Mouse (Mus musculus): ENCODE data around the gene Zkscan16. TPM values are rescaled to one million over a fixed set of nuclear protein-coding genes. Genes with fewer than 3 reads are reported as not detected.

Gene Zkscan16
- total and polyA plus RNA-seq, 2 experiments from 2014 or later, result 0.05 TPM; not detected in 1

GRCm38 (mm10) chr4:58913336-58914026 lies 29.9 kb upstream of the Zkscan16 start:
- H3K9ac ChIP-seq (replicated peaks; ENCODE audit: low read depth, low read length), result no peak overlapping the region
- TF ChIP-seq CTCF (IDR thresholded peaks at IDR 0.05; ENCODE audit: low read depth) (no peak), EP300 (IDR thresholded peaks at IDR 0.05; ENCODE audit: low read depth) (no peak)
- no peaks in the 10 kb centered on the region for H3K36me3 ChIP-seq (replicated peaks; ENCODE audit: control insufficient read depth, insufficient read depth, low read length)
- H3K4me2 ChIP-seq (ENCODE audit: low read depth, low read length), result peak overlapping the region; percentile 66; the same call in 1 of the 2 replicates
- H3K27me3 ChIP-seq (ENCODE audit: control insufficient read depth, insufficient read depth, low read length), result no peaks in the 10 kb centered on the region
- ATAC-seq (ENCODE audit: insufficient read depth, low read depth) (no peak), DNase-seq (ENCODE audit: low spot score) (no peak)
- H3K9me3 ChIP-seq (replicated peaks; ENCODE audit: control insufficient read depth, low read length), result no peaks in the 10 kb centered on the region
- peaks cover 12% of the 10 kb centered on the region; the same call in 1 of the 2 replicates for H3K4me1 ChIP-seq (ENCODE audit: control insufficient read depth, insufficient read depth)
- H3K4me3 ChIP-seq (ENCODE audit: low read depth, low read length), result no peak overlapping the region
- WGBS, result 53% methylated on average over 3 of the region's 3 CpGs
- H3K27ac ChIP-seq (ENCODE audit: low read depth), result no peak overlapping the region

GRCm38 (mm10) chr4:58915081-58915826 lies 28.2 kb upstream of the Zkscan16 start:
- H3K4me1 ChIP-seq (ENCODE audit: control insufficient read depth, insufficient read depth), result peaks cover 10% of the 10 kb centered on the region; the same call in 1 of the 2 replicates
- no peaks in the 10 kb centered on the region for H3K9me3 ChIP-seq (replicated peaks; ENCODE audit: control insufficient read depth, low read length)
- no peaks in the 10 kb centered on the region for H3K27me3 ChIP-seq (ENCODE audit: control insufficient read depth, insufficient read depth, low read length)
- H3K4me3 ChIP-seq (ENCODE audit: low read depth, low read length), result no peak overlapping the region
- DNase-seq (ENCODE audit: low spot score) (no peak), ATAC-seq (ENCODE audit: insufficient read depth, low read depth) (no peak)
- H3K9ac ChIP-seq (replicated peaks; ENCODE audit: low read depth, low read length), result no peak overlapping the region
- H3K36me3 ChIP-seq (replicated peaks; ENCODE audit: control insufficient read depth, insufficient read depth, low read length), result no peaks in the 10 kb centered on the region
- no peak for TF ChIP-seq EP300 (IDR thresholded peaks at IDR 0.05; ENCODE audit: low read depth)
- TF ChIP-seq CTCF (IDR thresholded peaks at IDR 0.05; ENCODE audit: low read depth), result no peak
- WGBS, result 70% methylated on average over 8 of the region's 8 CpGs
- no peak overlapping the region for H3K4me2 ChIP-seq (ENCODE audit: low read depth, low read length)
- H3K27ac ChIP-seq (ENCODE audit: low read depth), result no peak overlapping the region

- TF ChIP-seq CTCF (IDR thresholded peaks at IDR 0.05; ENCODE audit: low read depth) (no peak), EP300 (IDR thresholded peaks at IDR 0.05; ENCODE audit: low read depth) (no peak)
- Histone ChIP-seq H3K27ac (ENCODE audit: low read depth) (no peak overlapping the region), H3K9ac (replicated peaks; ENCODE audit: low read depth, low read length) (no peak overlapping the region), H3K36me3 (replicated peaks; ENCODE audit: control insufficient read depth, insufficient read depth, low read length) (no peaks in the 10 kb centered on the region), H3K9me3 (replicated peaks; ENCODE audit: control insufficient read depth, low read length) (no peaks in the 10 kb centered on the region), H3K4me2 (ENCODE audit: low read depth, low read length) (no peak overlapping the region), H3K27me3 (ENCODE audit: control insufficient read depth, insufficient read depth, low read length) (no peaks in the 10 kb centered on the region), H3K4me3 (ENCODE audit: low read depth, low read length) (no peak overlapping the region), H3K4me1 (ENCODE audit: control insufficient read depth, insufficient read depth) (no peaks in the 10 kb centered on the region)
- ATAC-seq (ENCODE audit: insufficient read depth, low read depth) (no peak), DNase-seq (ENCODE audit: low spot score) (no peak)
- WGBS, result 53% methylated on average over 2 of the region's 2 CpGs
Observed at GRCm38 (mm10) chr4:58923933-58924332, 19.5 kb upstream of the Zkscan16 start.

- H3K4me3 ChIP-seq (ENCODE audit: low read depth, low read length), result no peak overlapping the region
- WGBS, result 29% methylated on average over 5 of the region's 5 CpGs
Observed at GRCm38 (mm10) chr4:58925664-58926063, 17.8 kb upstream of the Zkscan16 start.

GRCm38 (mm10) chr4:58926120-58926519 lies 17.3 kb upstream of the Zkscan16 start:
- Histone ChIP-seq H3K4me2 (ENCODE audit: low read depth, low read length) (no peak overlapping the region), H3K4me1 (ENCODE audit: control insufficient read depth, insufficient read depth) (no peaks in the 10 kb centered on the region), H3K27ac (ENCODE audit: low read depth) (no peak overlapping the region), H3K9ac (replicated peaks; ENCODE audit: low read depth, low read length) (no peak overlapping the region), H3K9me3 (replicated peaks; ENCODE audit: control insufficient read depth, low read length) (no peaks in the 10 kb centered on the region), H3K4me3 (ENCODE audit: low read depth, low read length) (no peak overlapping the region), H3K27me3 (ENCODE audit: control insufficient read depth, insufficient read depth, low read length) (no peaks in the 10 kb centered on the region), H3K36me3 (replicated peaks; ENCODE audit: control insufficient read depth, insufficient read depth, low read length) (no peaks in the 10 kb centered on the region)
- ATAC-seq (ENCODE audit: insufficient read depth, low read depth) (no peak), DNase-seq (ENCODE audit: low spot score) (no peak)
- TF ChIP-seq EP300 (IDR thresholded peaks at IDR 0.05; ENCODE audit: low read depth) (no peak), CTCF (IDR thresholded peaks at IDR 0.05; ENCODE audit: low read depth) (no peak)
- WGBS, result 43% methylated on average over 2 of the region's 2 CpGs

More at GRCm38 (mm10) chr4:58925664-58926063, 17.8 kb upstream of the Zkscan16 start:
- H3K27ac ChIP-seq (ENCODE audit: low read depth), result no peak overlapping the region
- no peaks in the 10 kb centered on the region for H3K27me3 ChIP-seq (ENCODE audit: control insufficient read depth, insufficient read depth, low read length)
- TF ChIP-seq CTCF (IDR thresholded peaks at IDR 0.05; ENCODE audit: low read depth), result no peak
- no peak for TF ChIP-seq EP300 (IDR thresholded peaks at IDR 0.05; ENCODE audit: low read depth)
- no peak overlapping the region for H3K4me2 ChIP-seq (ENCODE audit: low read depth, low read length)
- H3K9ac ChIP-seq (replicated peaks; ENCODE audit: low read depth, low read length), result no peak overlapping the region
- no peaks in the 10 kb centered on the region for H3K9me3 ChIP-seq (replicated peaks; ENCODE audit: control insufficient read depth, low read length)
- no peak for ATAC-seq (ENCODE audit: insufficient read depth, low read depth)
- H3K4me1 ChIP-seq (ENCODE audit: control insufficient read depth, insufficient read depth), result no peaks in the 10 kb centered on the region
- no peak for DNase-seq (ENCODE audit: low spot score)
- H3K36me3 ChIP-seq (replicated peaks; ENCODE audit: control insufficient read depth, insufficient read depth, low read length), result no peaks in the 10 kb centered on the region
